Mouse (Mus musculus) heart, postnatal 4 days (tissue): ENCODE results near the gene Tnks2. TPM values are rescaled to one million over a fixed set of nuclear protein-coding genes. Genes with fewer than 3 reads are reported as not detected.
"Not testable (repeated sequence)": the region's sequence is repeated elsewhere in the genome, so short reads cannot be mapped to it uniquely, and the experiment has no call there.

Experiments
- DNase-seq: peaks from one replicate; pipeline ENCODE4 v3.0.0; 2021
- total RNA-seq, 2 experiments: library from RNA; stranded (reverse); gene quantifications; 2 replicates each; pipeline ENCODE4 v1.2.3; 2021

Tnks2 gene
- total RNA-seq, 2 experiments from 2014 or later, result 109 to 113 TPM

DNA sequence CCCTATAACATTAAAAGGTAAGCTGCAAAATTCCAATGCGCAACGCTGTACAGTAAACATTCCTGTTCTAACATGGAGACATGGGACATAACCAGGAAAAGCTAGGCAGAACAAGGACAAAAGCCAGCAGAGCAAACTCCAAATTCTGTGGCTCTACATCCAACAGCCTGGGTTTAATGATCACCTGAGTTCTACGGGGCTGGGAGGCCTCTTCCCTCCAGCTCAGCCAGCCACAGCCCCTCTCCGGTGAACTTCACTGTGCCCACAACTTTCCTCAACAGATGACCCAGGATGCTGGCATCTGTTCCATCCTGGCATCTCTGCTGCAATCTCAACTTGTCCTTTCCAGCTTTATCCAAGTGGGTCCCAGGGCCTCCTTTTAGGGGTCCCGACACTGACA is 6.4 kb upstream of the Tnks2 start:
- no peak for DNase-seq

GRCm38 (mm10) chr19:36828322-36828721 is 5.7 kb upstream of the Tnks2 start:
- DNase-seq, result no peak

DNA sequence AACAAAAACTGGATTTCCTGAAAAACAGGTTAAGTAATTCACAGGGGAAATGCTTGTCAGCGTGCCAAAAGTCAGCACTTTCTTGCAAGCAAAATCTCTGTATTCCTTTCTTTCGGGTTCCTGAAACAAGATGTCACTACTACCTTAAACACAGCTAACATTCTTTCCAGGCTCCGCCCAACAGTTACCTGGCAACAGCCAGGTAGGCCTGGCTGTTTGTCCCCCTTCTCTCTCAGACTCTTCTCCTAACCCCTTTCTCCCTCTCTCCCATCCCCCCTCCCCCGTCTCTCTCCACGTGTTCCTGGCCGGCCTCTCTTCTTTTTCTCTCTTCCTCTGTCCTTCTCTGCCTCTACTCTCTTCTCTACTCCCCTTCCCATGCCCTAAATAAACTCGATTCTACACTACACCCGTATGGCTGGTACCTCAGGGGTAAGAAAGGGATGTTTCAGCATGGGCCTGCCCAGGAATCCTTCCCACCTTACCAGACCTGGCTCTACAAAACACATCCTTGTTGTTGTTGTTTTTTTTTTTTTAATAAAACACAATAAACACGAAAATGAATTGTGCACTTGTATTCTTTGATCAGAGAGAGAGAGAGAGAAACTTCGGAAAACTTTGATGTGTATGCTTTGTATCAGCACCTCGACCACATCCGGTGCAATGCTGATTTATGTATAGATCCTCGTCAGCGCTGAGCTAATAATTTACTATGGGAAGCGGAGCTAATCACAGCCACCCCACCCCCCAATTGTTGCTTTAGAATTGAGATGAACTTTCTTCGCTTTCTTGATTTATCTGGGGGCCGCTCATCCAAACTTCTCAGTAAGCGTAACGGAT is 863 bp upstream of the Tnks2 start:
- peak; percentile 68 for DNase-seq

GRCm38 (mm10) chr19:36834532-36835431 is 750 bp downstream of the Tnks2 start:
- DNase-seq, result no peak

DNA sequence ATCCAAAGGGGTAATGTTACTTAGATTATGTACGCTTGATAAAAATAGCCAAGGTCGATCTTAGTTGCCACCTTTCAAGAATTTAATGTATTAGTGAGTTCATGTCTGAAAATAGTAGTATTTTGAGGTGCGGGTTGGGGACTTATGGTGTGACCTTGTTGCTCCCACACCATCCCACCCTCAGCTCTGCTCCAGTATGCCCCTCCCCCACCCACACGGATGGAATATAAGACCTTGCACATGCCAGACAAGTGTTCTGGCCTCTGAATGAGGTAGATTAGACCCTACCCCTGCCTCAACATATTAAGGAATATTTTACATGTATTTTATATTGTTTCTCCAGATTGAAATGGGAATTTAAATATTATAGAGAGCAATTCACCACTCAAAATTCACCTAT is 2.0 kb downstream of the Tnks2 start:
- DNase-seq, result no peak

DNA sequence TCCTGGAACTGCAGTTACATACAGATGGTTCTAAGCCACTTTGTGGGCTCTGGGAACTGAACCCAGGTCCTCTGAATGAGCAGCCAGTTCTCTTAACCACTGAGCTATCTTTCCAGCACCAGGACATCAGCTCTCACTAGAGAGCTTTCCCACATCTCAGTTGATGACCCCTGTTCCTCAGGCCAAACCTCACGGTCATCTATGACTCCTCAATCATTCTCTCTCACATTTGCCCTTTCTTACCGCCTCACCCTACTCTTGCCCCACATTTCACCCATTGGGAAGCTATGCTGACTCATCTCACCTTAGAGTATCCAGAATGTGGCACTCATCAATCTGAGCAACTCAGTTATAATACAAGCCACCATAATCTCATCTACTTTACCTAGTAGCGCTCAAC is 6.3 kb downstream of the Tnks2 start:
- DNase-seq, result no peak

GRCm38 (mm10) chr19:36843866-36844265 is 9.8 kb downstream of the Tnks2 start:
- DNase-seq, result no peak

DNA sequence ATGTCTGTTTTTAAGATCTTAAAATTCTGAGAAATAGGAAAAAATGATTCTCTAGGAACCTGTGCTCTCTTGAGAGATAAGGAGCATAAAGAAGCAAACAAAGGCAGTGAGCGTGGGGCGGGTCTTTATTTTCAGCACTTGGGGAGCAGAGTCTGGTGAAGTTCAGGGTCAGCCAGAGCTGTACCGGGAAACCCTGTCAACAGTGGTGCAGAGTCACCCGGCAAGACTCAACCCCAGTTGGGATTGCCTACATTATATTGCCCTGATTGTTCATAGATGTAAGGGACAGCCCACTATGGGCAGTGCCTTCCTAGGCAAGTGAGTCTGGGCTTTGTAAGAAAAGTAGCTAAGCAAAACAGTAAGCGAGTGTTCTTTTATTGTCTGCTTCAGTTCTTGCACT is 11.9 kb downstream of the Tnks2 start:
- no peak for DNase-seq

DNA sequence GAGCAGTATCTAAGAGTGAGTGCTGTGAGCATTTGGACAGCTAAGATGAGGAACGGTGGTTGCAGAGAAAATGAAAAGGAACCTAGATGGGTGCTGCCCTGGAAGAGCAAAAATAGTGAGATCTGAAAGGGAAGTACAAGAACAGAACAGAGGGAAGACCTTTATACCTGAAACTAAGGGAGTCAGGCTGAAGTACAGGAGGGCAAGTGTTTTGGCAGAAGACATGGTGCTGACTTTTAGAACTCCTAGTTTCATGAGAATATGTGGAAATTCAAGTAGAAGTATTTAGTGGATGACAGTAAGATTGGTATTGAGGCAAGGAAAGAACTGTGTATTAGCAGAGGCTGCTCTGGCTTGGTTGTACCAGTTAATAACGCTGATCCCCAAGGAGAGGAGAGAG is 19.8 kb downstream of the Tnks2 start:
- no peak for DNase-seq

- no peak for DNase-seq
Measured at GRCm38 (mm10) chr19:36857851-36858250, 23.8 kb downstream of the Tnks2 start.

- DNase-seq, result no peak
Measured at GRCm38 (mm10) chr19:36860393-36860792, 26.4 kb downstream of the Tnks2 start.

- DNase-seq, result no peak
Measured at GRCm38 (mm10) chr19:36865905-36866304, 31.9 kb downstream of the Tnks2 start.

- no peak for DNase-seq
Measured at GRCm38 (mm10) chr19:36867416-36867815, 33.4 kb downstream of the Tnks2 start.

- DNase-seq, result not testable (repeated sequence)
Measured at GRCm38 (mm10) chr19:36868675-36869074, 34.6 kb downstream of the Tnks2 start.

- no peak for DNase-seq
Measured at GRCm38 (mm10) chr19:36874651-36875050, 40.6 kb downstream of the Tnks2 start.

GRCm38 (mm10) chr19:36877329-36877728 is 43.3 kb downstream of the Tnks2 start:
- no peak for DNase-seq

DNA sequence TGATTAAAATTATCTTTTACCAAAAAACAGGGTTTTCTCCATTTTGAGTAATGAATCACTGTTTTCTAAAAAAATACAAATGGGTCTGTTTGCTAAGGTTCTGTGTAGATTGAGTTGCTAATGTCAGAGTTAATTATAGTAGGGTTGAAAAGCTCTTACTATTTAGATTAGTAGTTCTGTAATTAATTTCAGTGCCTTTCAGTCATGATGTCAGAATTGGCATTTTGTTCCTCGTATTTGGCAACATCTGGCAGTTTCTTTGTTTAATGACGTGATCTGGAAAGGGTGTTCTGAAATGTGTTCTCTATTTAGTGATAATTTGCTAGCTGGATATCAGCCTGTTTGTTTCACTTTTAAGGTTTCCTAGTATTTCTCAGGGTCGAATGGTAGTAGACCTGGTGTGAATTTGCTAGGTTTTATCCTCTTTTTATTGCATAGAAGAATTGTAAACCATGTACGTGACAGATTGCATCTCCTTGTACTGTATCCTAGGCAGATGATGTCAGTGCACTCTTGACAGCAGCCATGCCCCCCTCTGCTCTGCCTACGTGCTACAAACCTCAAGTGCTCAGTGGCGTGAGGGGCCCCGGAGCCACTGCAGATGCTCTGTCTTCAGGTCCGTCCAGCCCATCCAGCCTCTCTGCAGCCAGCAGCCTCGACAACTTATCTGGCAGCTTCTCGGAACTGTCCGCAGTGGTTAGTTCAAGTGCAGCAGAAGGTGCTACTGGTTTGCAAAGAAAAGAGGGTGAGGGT is 44.9 kb downstream of the Tnks2 start:
- no peak for DNase-seq

- peak; percentile 45 for DNase-seq
Measured at GRCm38 (mm10) chr19:36883119-36883518, 49.1 kb downstream of the Tnks2 start.

GRCm38 (mm10) chr19:36886316-36886715 is 52.3 kb downstream of the Tnks2 start:
- no peak for DNase-seq

DNA sequence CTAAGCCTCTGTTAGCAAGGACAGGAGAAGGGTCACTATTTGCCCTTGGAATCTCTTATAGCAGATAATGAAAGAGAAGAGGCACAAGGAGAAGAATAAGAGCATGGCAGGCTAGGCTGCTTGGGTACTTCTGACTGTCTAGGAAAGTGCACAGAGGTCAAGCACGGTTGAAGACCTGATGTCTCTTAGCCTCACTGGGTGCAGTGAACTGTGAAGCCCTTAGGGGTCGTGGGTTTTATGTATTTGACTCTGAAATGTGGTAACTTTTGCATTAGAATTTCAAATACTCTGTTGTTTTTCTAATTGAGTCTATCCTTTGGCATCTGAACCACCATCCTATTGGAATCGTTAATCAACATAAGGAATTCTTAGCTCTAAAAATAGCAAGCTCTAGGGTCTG is 53.7 kb downstream of the Tnks2 start:
- DNase-seq, result no peak

GRCm38 (mm10) chr19:36891746-36892145 is 57.7 kb downstream of the Tnks2 start:
- no peak for DNase-seq

DNA sequence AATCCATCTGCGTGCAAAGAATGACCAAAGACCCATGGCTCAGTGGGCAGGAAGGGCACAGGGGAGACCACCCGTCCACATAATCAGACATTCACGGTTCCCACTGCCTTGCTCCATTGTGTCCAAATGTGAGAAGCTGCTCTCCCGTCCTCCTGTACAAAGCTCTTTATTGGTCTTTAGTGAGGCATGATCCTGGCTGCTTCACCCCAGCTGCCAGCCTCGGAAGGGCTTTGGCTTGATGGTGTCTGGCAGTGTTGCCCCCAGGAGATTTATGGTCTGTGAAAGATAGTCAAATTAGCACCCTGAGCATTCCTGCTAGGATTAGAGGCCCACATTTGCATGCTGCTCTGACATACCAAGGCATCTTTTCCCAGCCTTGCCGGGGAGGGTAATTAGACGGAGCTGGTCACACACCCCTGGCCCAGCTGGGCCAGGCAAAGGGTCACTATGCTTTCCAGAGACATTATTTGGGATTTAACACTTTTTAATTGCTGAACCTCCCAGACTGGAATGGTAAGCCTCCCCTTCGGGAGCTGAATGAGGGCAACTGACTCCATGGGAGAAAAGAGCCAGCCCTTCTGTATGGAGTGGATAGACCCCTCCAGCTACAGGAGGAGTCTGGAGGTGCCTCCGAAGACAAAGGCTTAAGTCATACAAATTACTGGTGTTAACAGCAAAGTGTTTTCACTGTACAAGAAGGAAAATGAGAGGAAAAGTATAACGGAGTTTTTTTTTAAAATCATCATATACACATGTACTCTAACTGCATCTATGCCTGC is 62.9 kb downstream of the Tnks2 start:
- no peak for DNase-seq
